Mouse (Mus musculus) cortical plate, adult 2 months (tissue): ENCODE results near the gene C9orf72.

ENCODE experiments used
- CTCF ChIP-seq: fragments of 200-500 bp; IDR thresholded peaks from 2 replicates; pipeline ENCODE4 v1.5.1; 2011; ENCODE audit warnings: mild to moderate bottlenecking, control low read depth, low read length; ENCODE audit not compliant: insufficient read depth; ENCODE audit errors: extremely low read depth
- POLR2A ChIP-seq: fragments of 200-500 bp; IDR thresholded peaks from 2 replicates; pipeline ENCODE4 v1.6.1; 2011; ENCODE audit warnings: mild to moderate bottlenecking, low read length, control low read depth; ENCODE audit not compliant: insufficient read depth; ENCODE audit errors: extremely low read depth

- no peak for TF ChIP-seq CTCF
- TF ChIP-seq POLR2A: no peak
Measured at GRCm38 (mm10) chr4:35241735-35242134, 15.8 kb upstream of the C9orf72 start.
